Mouse (Mus musculus) C2C12 (cell line): ENCODE measurements around the gene Elmod2. TPM values are rescaled to one million over a fixed set of nuclear protein-coding genes. Genes with fewer than 3 reads are reported as not detected.

Experiments
- H3K27me3 ChIP-seq: one replicate; pipeline ENCODE4 v1.6.1; 2011; ENCODE audit not compliant: control insufficient read depth, insufficient read depth, insufficient read length
- H3K36me3 ChIP-seq: one replicate; pipeline ENCODE4 v1.6.1; 2011; ENCODE audit not compliant: control insufficient read depth, insufficient read depth
- H3K4me3 ChIP-seq: one replicate; pipeline ENCODE4 v1.5.1; 2011; ENCODE audit warnings: mild to moderate bottlenecking, control low read depth; ENCODE audit not compliant: poor library complexity, insufficient read depth, severe bottlenecking
- H3K79me2 ChIP-seq: one replicate; pipeline ENCODE4 v1.6.1; 2011; ENCODE audit not compliant: control insufficient read depth, insufficient read depth
- H3K79me3 ChIP-seq: one replicate; pipeline ENCODE4 v1.6.1; 2011; ENCODE audit warnings: low read depth, control low read depth
- H3ac ChIP-seq: one replicate; pipeline ENCODE3; 2011; ENCODE audit warnings: low read depth; ENCODE audit not compliant: control insufficient read depth, insufficient read length
- CEBPB ChIP-seq: IDR thresholded peaks from one replicate; pipeline ENCODE4 v1.6.1; 2011; ENCODE audit warnings: low read depth, mild to moderate bottlenecking, control low read depth, moderate library complexity
- CTCF ChIP-seq: IDR thresholded peaks from one replicate; pipeline ENCODE4 v1.5.1; 2011; ENCODE audit not compliant: control insufficient read depth, insufficient read depth, insufficient read length
- FOSL1 ChIP-seq: IDR thresholded peaks from one replicate; pipeline ENCODE4 v1.8.0; 2011; ENCODE audit warnings: mild to moderate bottlenecking, low read length; ENCODE audit not compliant: poor library complexity, insufficient read depth, severe bottlenecking
- MAX ChIP-seq: IDR thresholded peaks from one replicate; pipeline ENCODE4 v1.6.1; 2011; ENCODE audit warnings: mild to moderate bottlenecking, control low read depth
- MYOD1 ChIP-seq: IDR thresholded peaks from one replicate; pipeline ENCODE4 v1.6.1; 2011; ENCODE audit warnings: low read depth; ENCODE audit not compliant: control insufficient read depth, insufficient read length
- MYOG ChIP-seq: IDR thresholded peaks from one replicate; pipeline ENCODE4 v1.6.1; 2011; ENCODE audit not compliant: control insufficient read depth, insufficient read length; ENCODE audit errors: extremely low read depth
- USF1 ChIP-seq: IDR thresholded peaks from one replicate; pipeline ENCODE4 v1.6.1; 2011; ENCODE audit warnings: low read depth, mild to moderate bottlenecking, control low read depth, moderate library complexity
- polyA plus RNA-seq: library from polyadenylated mRNA; unstranded; fragments of >200 nt; fragmentation: generic; extraction: Trizol; gene quantifications from one replicate; pipeline ENCODE4 v1.2.1, GENCODE M21; 2012; ENCODE audit warnings: missing spikeins

Gene Elmod2
- polyA plus RNA-seq, 1 experiment = 1.3 TPM

DNA sequence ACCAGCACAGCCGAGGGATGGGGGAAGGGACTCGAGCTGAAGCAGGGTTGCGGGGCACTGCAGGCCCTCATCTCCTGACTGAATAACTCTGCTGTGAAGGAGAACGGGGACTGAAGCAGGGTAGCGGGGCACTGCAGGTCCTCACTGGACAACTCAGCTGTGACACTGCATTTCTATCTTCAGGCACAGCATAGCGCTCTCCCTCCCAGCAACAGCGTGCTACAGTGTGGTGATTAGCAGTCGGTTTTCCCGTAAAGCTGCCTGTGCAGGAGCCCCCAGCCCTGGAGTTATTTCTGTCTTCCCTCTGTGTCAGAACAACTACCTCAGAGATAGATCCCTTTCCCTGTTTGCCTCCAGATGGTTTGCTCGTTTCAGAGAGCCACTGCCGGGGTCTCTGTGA lies 57.8 kb downstream of the Elmod2 start:
- Histone ChIP-seq H3ac (no peak overlapping the region), H3K4me3 (no peak overlapping the region), H3K27me3 (no peaks in the 10 kb centered on the region), H3K79me3 (no peaks in the 10 kb centered on the region), H3K36me3 (no peaks in the 10 kb centered on the region), H3K79me2 (no peaks in the 10 kb centered on the region)
- TF ChIP-seq CTCF (no peak), MAX (no peak), USF1 (no peak)

DNA sequence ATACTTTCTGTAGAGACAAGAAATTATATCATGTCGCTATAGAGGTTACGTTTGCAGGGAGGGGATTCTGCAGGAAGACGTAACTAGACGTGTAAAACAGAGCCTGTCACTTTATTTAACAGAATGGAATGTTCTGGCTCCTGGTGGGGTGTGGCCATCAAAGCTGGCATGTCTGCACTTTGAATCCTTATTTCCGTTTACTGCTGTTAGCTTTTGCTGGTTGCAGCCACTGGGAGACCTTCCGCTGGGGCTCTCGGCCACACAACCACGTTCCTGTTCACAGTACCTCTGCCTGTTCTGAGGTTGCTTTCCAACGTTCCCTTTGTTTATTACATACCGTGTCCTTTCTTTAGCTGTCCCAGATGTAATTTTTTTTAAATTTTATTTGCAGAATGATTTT lies 59.8 kb downstream of the Elmod2 start:
- H3K27me3 ChIP-seq = no peaks in the 10 kb centered on the region
- no peak overlapping the region for H3K4me3 ChIP-seq
- H3ac ChIP-seq = no peak overlapping the region
- H3K79me2 ChIP-seq = no peaks in the 10 kb centered on the region
- no peak for TF ChIP-seq USF1
- no peak for TF ChIP-seq MYOD1
- TF ChIP-seq MYOG = no peak
- TF ChIP-seq MAX = no peak
- no peak for TF ChIP-seq CEBPB
- TF ChIP-seq CTCF = no peak
- no peak for TF ChIP-seq FOSL1
- no peaks in the 10 kb centered on the region for H3K36me3 ChIP-seq
- no peaks in the 10 kb centered on the region for H3K79me3 ChIP-seq

DNA sequence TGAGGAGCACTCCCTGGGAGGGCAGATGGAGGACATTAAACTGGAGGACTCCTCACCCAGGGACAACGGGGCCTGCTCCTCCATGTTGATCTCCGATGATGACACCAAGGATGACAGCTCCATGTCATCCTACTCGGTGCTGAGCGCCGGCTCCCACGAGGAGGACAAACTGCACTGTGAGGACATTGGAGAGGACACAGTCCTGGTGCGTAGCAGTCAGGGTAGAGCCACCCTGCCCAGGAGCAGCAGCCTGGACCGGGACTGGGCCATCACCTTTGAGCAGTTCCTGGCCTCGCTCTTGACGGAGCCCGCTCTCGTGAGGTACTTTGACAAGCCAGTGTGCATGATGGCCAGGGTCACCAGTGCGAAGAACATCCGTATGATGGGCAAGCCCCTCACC lies 61.1 kb downstream of the Elmod2 start:
- no peaks in the 10 kb centered on the region for H3K79me3 ChIP-seq

More for the DNA sequence above, 61.1 kb downstream of the Elmod2 start:
- TF ChIP-seq MYOG (no peak), USF1 (no peak), MAX (no peak), CTCF (no peak), CEBPB (no peak), FOSL1 (no peak)
- H3K79me2 ChIP-seq = no peaks in the 10 kb centered on the region
- H3K4me3 ChIP-seq = no peak overlapping the region
- H3ac ChIP-seq = no peak overlapping the region
- H3K27me3 ChIP-seq = no peaks in the 10 kb centered on the region
- no peaks in the 10 kb centered on the region for H3K36me3 ChIP-seq

Other genes starting within 250 kb of the Elmod2 start
- 0.55 TPM for gene Tbc1d9, start 167.1 kb downstream of the Elmod2 start, polyA plus RNA-seq
- 0.13 TPM for gene Gm10645, start 166.3 kb downstream of the Elmod2 start, polyA plus RNA-seq
- not detected for gene Ucp1, start 42.1 kb downstream of the Elmod2 start, polyA plus RNA-seq
- gene Mgat4d, start 16.0 kb upstream of the Elmod2 start, polyA plus RNA-seq = not detected
- not detected for gene Clgn, start 57.4 kb upstream of the Elmod2 start, polyA plus RNA-seq
- gene Scoc, start 125.9 kb upstream of the Elmod2 start, polyA plus RNA-seq = 41.6 TPM
- not detected for gene Olfr370, start 203.3 kb upstream of the Elmod2 start, polyA plus RNA-seq
- 302 TPM for gene Ndufb7, start 234.2 kb upstream of the Elmod2 start, polyA plus RNA-seq